Mouse (Mus musculus) liver, adult 2 months (tissue): ENCODE measurements at regions not wholly inside any gene's neighbourhood (a gene's known extent, or its start where the extent isn't known, plus 50 kb on each side); places are given as distances from the start of the nearest gene placed in this dataset.

Experiments used
- CTCF ChIP-seq: fragments of 200-500 bp; IDR thresholded peaks from 2 replicates; pipeline ENCODE4 v1.5.1; 2011; ENCODE audit warnings: low read depth, low read length, control low read depth
- POLR2A ChIP-seq: fragments of 200-500 bp; IDR thresholded peaks from 2 replicates; pipeline ENCODE4 v1.6.1; 2011; ENCODE audit warnings: low read length, control low read depth; ENCODE audit not compliant: insufficient read depth; ENCODE audit errors: extremely low read depth

- no peak for TF ChIP-seq CTCF
- no peak for TF ChIP-seq POLR2A
Measured at GRCm38 (mm10) chr5:118857001-118857400, 296.5 kb downstream of the Med13l start.
